Mouse (Mus musculus) CH12.LX (cell line): Measurements from ENCODE around the gene Zfp691. TPM values are rescaled to one million over a fixed set of nuclear protein-coding genes. Genes with fewer than 3 reads are reported as not detected.

Experiments used
- DNase-seq: peaks from one replicate; pipeline ENCODE4 v3.0.0-alpha.2; 2013; ENCODE audit errors: extremely low read depth
- H3K27ac ChIP-seq: 2 replicates; pipeline ENCODE4 v1.5.1; 2012; ENCODE audit warnings: low read depth, mild to moderate bottlenecking, control low read depth, moderate library complexity; ENCODE audit not compliant: insufficient read depth
- H3K27me3 ChIP-seq: replicated peaks from 2 replicates; pipeline ENCODE3; 2012; ENCODE audit warnings: inconsistent platforms
- H3K36me3 ChIP-seq, 2 experiments: replicated peaks in 1 of 2; 2 replicates each; pipeline versions ENCODE3 to v1.6.1; 2012; ENCODE audit warnings: inconsistent platforms in 1 of 2, low read length in 1 of 2, mild to moderate bottlenecking in 1 of 2, mixed read lengths in 1 of 2, moderate library complexity in 1 of 2; ENCODE audit not compliant: control insufficient read depth in 1 of 2, insufficient read depth in 1 of 2
- H3K4me1 ChIP-seq, 2 experiments: 2 replicates each; pipeline ENCODE4 v1.6.1; 2012; ENCODE audit warnings: inconsistent platforms in 1 of 2, moderate library complexity in 1 of 2; ENCODE audit not compliant: insufficient read depth in 2 of 2, control insufficient read depth in 1 of 2
- H3K4me2 ChIP-seq: 2 replicates; pipeline ENCODE4 v1.6.1; 2012; ENCODE audit warnings: low read depth, mild to moderate bottlenecking, control low read depth; ENCODE audit not compliant: poor library complexity, insufficient read depth, severe bottlenecking
- H3K4me3 ChIP-seq, 3 experiments: fragments of 150-350 bp in 1 of 3; sonication (generic) in 1 of 3; replicated peaks in 1 of 3; 2 replicates each; pipeline versions ENCODE3 to v1.5.1; 2011 to 2012; ENCODE audit warnings: low read depth in 2 of 3, low read length in 2 of 3, mild to moderate bottlenecking in 2 of 3, moderate library complexity in 2 of 3, control low read depth in 1 of 3, improper control_type of control experiment in 1 of 3, inconsistent platforms in 1 of 3, mixed read lengths in 1 of 3; ENCODE audit not compliant: poor library complexity in 1 of 3
- H3K79me2 ChIP-seq: replicated peaks from 2 replicates; pipeline ENCODE4 v1.6.1; 2012; ENCODE audit warnings: mild to moderate bottlenecking, moderate library complexity; ENCODE audit not compliant: control insufficient read depth, poor library complexity, insufficient read depth, severe bottlenecking; ENCODE audit errors: extremely low read depth
- H3K9ac ChIP-seq: 2 replicates; pipeline ENCODE4 v1.6.1; 2012; ENCODE audit warnings: low read depth, mild to moderate bottlenecking, control low read depth, moderate library complexity; ENCODE audit not compliant: insufficient read depth
- H3K9me3 ChIP-seq: replicated peaks from 2 replicates; pipeline ENCODE3; 2012; ENCODE audit warnings: low read length, inconsistent platforms, mixed read lengths
- BHLHE40 ChIP-seq: IDR thresholded peaks from 2 replicates; pipeline ENCODE4 v1.6.1; 2011; ENCODE audit warnings: mild to moderate bottlenecking, low read depth, low read length, improper control_type of control experiment
- CHD1 ChIP-seq: IDR thresholded peaks from 2 replicates; pipeline ENCODE4 v1.6.1; 2012; ENCODE audit warnings: low read depth, low read length, improper control_type of control experiment, inconsistent platforms
- CHD2 ChIP-seq: IDR thresholded peaks from 2 replicates; pipeline ENCODE4 v1.6.1; 2011; ENCODE audit warnings: low read length, improper control_type of control experiment
- CTCF ChIP-seq, 2 experiments: IDR thresholded peaks in 1 of 2; conservative IDR thresholded peaks in 1 of 2; 2 replicates each; pipeline ENCODE4 v1.5.1; 2011 to 2012; ENCODE audit warnings: low read depth in 2 of 2, low read length in 2 of 2, improper control_type of control experiment in 1 of 2, inconsistent platforms in 1 of 2, mild to moderate bottlenecking in 1 of 2, moderate library complexity in 1 of 2
- ELF1 ChIP-seq: IDR thresholded peaks from 2 replicates; pipeline ENCODE4 v1.6.1; 2014; ENCODE audit warnings: low read depth, mild to moderate bottlenecking, inconsistent platforms, low read length, improper control_type of control experiment
- HCFC1 ChIP-seq: IDR thresholded peaks from 2 replicates; pipeline ENCODE4 v1.6.1; 2012; ENCODE audit warnings: low read depth, mild to moderate bottlenecking, inconsistent platforms, low read length, improper control_type of control experiment
- JUN ChIP-seq: IDR thresholded peaks from 2 replicates; pipeline ENCODE4 v1.6.1; 2011; ENCODE audit warnings: low read depth, mild to moderate bottlenecking, low read length, improper control_type of control experiment, moderate library complexity; ENCODE audit not compliant: insufficient read depth
- JUND ChIP-seq: conservative IDR thresholded peaks from 2 replicates; pipeline ENCODE4 v1.6.1; 2011; ENCODE audit warnings: low read depth, low read length, improper control_type of control experiment
- KAT2A ChIP-seq: IDR thresholded peaks from 2 replicates; pipeline ENCODE4 v1.6.1; 2012; ENCODE audit warnings: low read length, improper control_type of control experiment, inconsistent platforms; ENCODE audit not compliant: insufficient replicate concordance
- MXI1 ChIP-seq: IDR thresholded peaks from 2 replicates; pipeline ENCODE4 v1.6.1; 2011; ENCODE audit warnings: mild to moderate bottlenecking, low read depth, low read length, improper control_type of control experiment
- MYC ChIP-seq: IDR thresholded peaks from 2 replicates; pipeline ENCODE4 v1.6.1; 2011; ENCODE audit warnings: low read depth, mild to moderate bottlenecking, improper control_type of control experiment, low read length
- PAX5 ChIP-seq: IDR thresholded peaks from 2 replicates; pipeline ENCODE4 v1.6.1; 2012; ENCODE audit warnings: low read length, inconsistent platforms, mixed read lengths
- POLR2A ChIP-seq: IDR thresholded peaks from 2 replicates; pipeline ENCODE4 v1.6.1; 2011; ENCODE audit warnings: low read depth, mild to moderate bottlenecking, improper control_type of control experiment, low read length
- POLR2AphosphoS2 ChIP-seq: IDR thresholded peaks from 2 replicates; pipeline ENCODE4 v1.6.1; 2011; ENCODE audit warnings: low read depth, low read length, improper control_type of control experiment
- RAD21 ChIP-seq: IDR thresholded peaks from 2 replicates; pipeline ENCODE4 v1.6.1; 2011; ENCODE audit warnings: low read depth, mild to moderate bottlenecking, low read length, improper control_type of control experiment, moderate library complexity
- SMC3 ChIP-seq: IDR thresholded peaks from 2 replicates; pipeline ENCODE4 v1.6.1; 2011; ENCODE audit warnings: low read depth, low read length, improper control_type of control experiment
- TBP ChIP-seq: conservative IDR thresholded peaks from 2 replicates; pipeline ENCODE4 v1.6.1; 2011; ENCODE audit warnings: low read depth, low read length, improper control_type of control experiment
- TCF12 ChIP-seq: IDR thresholded peaks from 2 replicates; pipeline ENCODE4 v1.6.1; 2014; ENCODE audit warnings: low read depth, mild to moderate bottlenecking, inconsistent platforms, low read length, improper control_type of control experiment
- USF1 ChIP-seq: IDR thresholded peaks from 2 replicates; pipeline ENCODE4 v1.6.1; 2014; ENCODE audit warnings: low read depth, mild to moderate bottlenecking, inconsistent platforms, low read length, improper control_type of control experiment
- ZC3H11A ChIP-seq: IDR thresholded peaks from 2 replicates; pipeline ENCODE4 v1.6.1; 2012; ENCODE audit warnings: low read depth, mild to moderate bottlenecking, inconsistent platforms, low read length, improper control_type of control experiment
- ZNF384 ChIP-seq: IDR thresholded peaks from 2 replicates; pipeline ENCODE4 v1.6.1; 2012; ENCODE audit warnings: low read depth, low read length, improper control_type of control experiment, inconsistent platforms
- dilution Hi-C: fragments of 300-500 bp; cut with MboI; formaldehyde crosslinking; loops from 2 replicates; pipeline ENCODE4 v1.14.3; 2020; ENCODE audit warnings: low sequenced_read_pairs; ENCODE audit not compliant: extremely low pct_unique_long_range_greater_than_20kb, extremely low pct_ligation_motif_present
- in situ Hi-C: fragments of 300-500 bp; cut with MboI; formaldehyde crosslinking; loops from 3 replicates; pipeline ENCODE4 v1.14.3; 2019; ENCODE audit warnings: low sequenced_read_pairs, low pct_ligation_motif_present, low pct_unique_long_range_greater_than_20kb, mixed read lengths
- polyA plus RNA-seq: library from polyadenylated mRNA; unstranded; fragments of >175 nt; gene quantifications from 2 replicates; pipeline ENCODE4 v1.2.1, GENCODE M21; 2012; ENCODE audit warnings: low read depth; ENCODE audit not compliant: insufficient read length
- total RNA-seq, 2 experiments: library from RNA; depleted of rRNA; stranded (reverse); fragments of 300-350 nt in 1 of 2; fragments of >200 nt in 1 of 2; gene quantifications; 2 replicates each; pipeline ENCODE4 v1.2.3; 2012 to 2014

Zfp691 gene
- total and polyA plus RNA-seq, 3 experiments = 3.2 to 4.7 (median 4.0) TPM

- H3K27me3 ChIP-seq = no peaks in the 10 kb centered on the region
- H3K4me2 ChIP-seq = no peak overlapping the region
- no peak for DNase-seq
- H3K4me1 ChIP-seq = peaks cover 5 to 12% of the 10 kb centered on the region in 2 experiments; a peak in 2 of 4 replicates
- H3K4me3 ChIP-seq = no peak overlapping the region
- H3K9ac ChIP-seq = no peak overlapping the region
- H3K9me3 ChIP-seq = peaks cover 4% of the 10 kb centered on the region
- H3K79me2 ChIP-seq = no peaks in the 10 kb centered on the region
- in situ Hi-C loops = no loop called here
- TF ChIP-seq MXI1 (no peak), HCFC1 (no peak), PAX5 (no peak), ZC3H11A (no peak), JUN (no peak), USF1 (no peak), TBP (no peak), MYC (no peak), JUND (no peak), ZNF384 (no peak), CHD1 (no peak), RAD21 (no peak), CHD2 (no peak), KAT2A (no peak), BHLHE40 (no peak), POLR2A (no peak), POLR2AphosphoS2 (no peak)
- TF ChIP-seq, all 38 proteins: peak for 0
- dilution Hi-C loops = no loop called here
- no peaks in the 10 kb centered on the region for H3K36me3 ChIP-seq
- H3K27ac ChIP-seq = no peak overlapping the region
Observed at GRCm38 (mm10) chr4:119146816-119147215, 27.2 kb downstream of the Zfp691 start.

GRCm38 (mm10) chr4:119142230-119142871, 31.6 kb downstream of the Zfp691 start:
- Histone ChIP-seq H3K4me2 (no peak overlapping the region), H3K36me3 (peaks cover 6 to 17% of the 10 kb centered on the region in 2 experiments), H3K27me3 (no peaks in the 10 kb centered on the region), H3K9ac (no peak overlapping the region), H3K79me2 (no peaks in the 10 kb centered on the region), H3K4me1 (peaks cover 7 to 10% of the 10 kb centered on the region in 2 experiments; a peak in 3 of 4 replicates), H3K27ac (no peak overlapping the region), H3K9me3 (peaks cover 4% of the 10 kb centered on the region), H3K4me3 (no peak overlapping the region)
- dilution Hi-C loops = no loop called here
- in situ Hi-C loops = no loop called here
- TF ChIP-seq ELF1 = no peak
- TF ChIP-seq RAD21 = no peak; the same call in none of the 2 replicates
- TF ChIP-seq ZC3H11A = no peak
- no peak for TF ChIP-seq USF1
- peak; percentile 17 for TF ChIP-seq SMC3
- TF ChIP-seq TBP = no peak
- TF ChIP-seq TCF12 = no peak
- TF ChIP-seq BHLHE40 = peak; percentile 62
- TF ChIP-seq CTCF (conservative IDR thresholded peaks at IDR 0.05 in 1 of 2, IDR thresholded peaks at IDR 0.05 in 1 of 2; ENCODE audit: low read depth in 2 of 2, low read length in 2 of 2) = peak in 1 of 2 experiments; percentile 35; a peak in 1 of 4 replicates
- no peak for DNase-seq
